Mouse (Mus musculus) ZHBTc4 (cell line): Measurements from ENCODE around the gene Wdr26.

Experiments used
- DNase-seq: peaks from one replicate; pipeline ENCODE4 v3.0.0-alpha.2; 2011; ENCODE audit warnings: low read depth, low spot score

Wdr26 gene

DNA sequence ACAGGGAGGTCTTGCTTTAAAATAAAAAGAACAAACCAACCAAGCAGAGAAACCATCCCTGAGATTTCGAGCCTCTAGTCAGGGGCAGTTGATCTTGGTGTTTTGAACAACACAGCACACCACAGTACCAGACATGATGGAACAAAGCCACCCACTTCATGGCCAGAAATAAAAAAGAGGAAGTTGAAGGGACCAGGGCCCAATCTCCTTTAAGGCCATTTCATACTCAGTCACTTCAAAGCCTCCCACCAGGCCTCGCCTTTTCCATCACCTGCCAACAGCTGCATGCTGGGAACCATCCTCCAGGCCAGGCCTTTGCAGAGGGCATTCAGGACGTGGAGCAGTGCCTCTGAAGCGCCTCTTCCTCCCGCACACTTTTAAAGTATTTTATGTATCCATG is 25.5 kb upstream of the Wdr26 start:
- no peak for DNase-seq

GRCm38 (mm10) chr1:181234326-181235035 is 22.7 kb upstream of the Wdr26 start:
- DNase-seq: peak; percentile 91

DNA sequence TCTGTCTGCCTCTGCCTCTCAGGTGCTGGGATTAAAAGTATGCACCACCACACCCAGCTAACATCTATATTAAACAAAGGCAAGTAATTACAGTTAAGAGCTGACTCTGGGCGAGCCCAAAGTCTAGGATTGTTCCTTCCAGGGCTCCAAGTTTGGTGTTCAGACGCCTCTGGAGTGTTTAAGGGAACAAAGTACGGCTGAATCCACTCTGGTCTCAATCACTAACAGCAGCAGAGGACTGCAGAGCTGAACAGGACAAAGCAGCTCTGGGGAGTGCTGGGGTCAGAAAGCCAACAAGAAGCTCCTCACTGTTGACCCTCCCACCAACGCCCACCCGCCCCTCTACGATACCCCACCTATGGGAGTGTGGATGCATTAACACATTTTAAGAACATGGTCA is 21.9 kb upstream of the Wdr26 start:
- peak; percentile 51 for DNase-seq

DNA sequence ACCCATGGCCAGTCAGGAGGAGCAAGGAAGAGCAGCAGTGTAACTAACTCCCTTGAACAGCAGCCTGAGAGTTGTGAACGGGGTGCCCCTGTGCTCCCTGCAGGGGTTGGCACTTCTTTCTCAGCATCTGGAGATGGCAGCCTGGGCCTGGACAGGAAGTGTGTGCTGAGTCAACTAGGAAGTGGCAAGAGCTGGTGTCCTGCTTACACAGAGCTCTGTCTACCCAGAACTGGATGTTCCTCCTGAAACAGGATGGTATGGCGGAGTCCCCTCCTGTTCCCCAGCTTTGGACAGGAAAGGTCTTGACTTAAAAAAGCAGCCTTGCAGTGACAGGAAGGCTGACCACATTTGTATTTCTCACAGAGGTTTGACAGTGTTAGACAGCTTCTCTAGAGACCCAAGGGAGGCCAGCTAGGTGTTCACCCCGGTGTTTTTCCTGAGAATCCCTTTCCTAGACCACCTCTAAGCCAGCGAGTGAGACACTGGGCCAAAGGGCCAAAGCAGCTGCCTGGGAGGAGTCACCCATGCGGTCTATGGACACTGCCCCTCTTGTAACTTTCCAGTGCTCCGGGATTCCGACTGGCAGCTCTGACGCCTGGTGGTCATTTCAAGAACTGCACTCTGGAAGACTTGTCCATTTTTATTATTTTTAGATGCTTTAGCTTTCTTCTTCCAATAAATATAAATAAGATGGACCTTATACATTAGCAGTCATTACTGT is 20.7 kb upstream of the Wdr26 start:
- peak; percentile 88 for DNase-seq

DNA sequence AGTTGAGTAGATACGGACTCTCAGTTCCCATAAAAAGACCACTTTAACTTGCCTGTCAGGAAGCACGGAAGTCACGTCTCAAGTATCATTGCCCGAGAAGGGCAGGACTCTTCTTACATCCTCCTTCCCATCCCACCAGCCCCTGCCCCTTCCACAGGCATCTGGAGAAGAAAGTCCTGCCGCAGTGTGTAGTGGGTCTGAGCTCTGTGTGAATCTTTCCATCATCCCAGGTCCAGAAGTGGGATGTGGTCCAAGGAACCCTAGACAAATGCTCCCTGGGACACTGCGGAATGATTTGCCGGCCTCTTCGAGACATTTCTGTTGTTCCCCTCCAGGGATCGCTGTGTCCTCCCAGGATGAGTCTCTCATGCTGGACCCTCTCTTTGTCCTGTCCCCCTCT is 20.0 kb upstream of the Wdr26 start:
- DNase-seq: peak; percentile 19

DNA sequence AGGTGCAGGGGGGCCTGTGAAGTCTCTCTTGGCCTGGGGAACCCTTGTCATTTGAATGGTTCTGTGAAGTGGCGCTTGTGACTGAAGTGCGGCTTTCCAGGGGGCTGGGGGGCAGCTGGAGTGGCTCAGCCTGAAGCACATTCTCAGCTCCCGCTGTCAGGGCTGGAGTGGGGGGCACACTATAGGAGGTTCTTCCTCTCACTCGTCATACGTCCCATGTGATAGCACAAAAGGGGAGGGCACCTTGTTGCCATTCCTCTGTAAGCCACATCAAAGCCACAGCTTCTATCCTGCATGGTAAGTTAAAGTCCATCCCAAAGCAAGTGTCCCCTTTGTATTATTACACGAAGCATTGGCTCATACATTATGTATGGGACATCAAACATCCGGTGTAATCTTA is 19.5 kb upstream of the Wdr26 start:
- no peak for DNase-seq

DNA sequence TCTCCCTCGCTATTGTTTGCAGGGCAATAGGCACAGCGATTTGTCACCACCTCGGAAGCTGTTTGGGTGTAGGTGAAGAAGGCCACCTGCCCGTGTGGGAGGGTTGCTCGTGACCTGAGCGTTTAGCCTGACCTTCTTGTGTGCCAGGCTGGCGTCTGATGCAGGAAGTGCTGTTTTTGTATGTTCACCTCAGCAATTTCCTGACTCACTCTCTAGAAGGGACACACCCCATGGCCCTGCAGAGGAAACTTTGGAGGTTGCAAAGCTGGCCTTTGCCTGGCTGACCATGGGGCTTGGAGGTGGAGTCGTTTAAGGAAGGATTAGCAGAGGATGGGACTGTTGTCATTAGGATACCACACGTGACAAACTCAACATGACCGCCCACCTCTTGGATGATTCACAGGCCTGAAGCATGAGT is 18.9 kb upstream of the Wdr26 start:
- peak; percentile 36 for DNase-seq

GRCm38 (mm10) chr1:181229046-181229445 is 17.2 kb upstream of the Wdr26 start:
- no peak for DNase-seq

- DNase-seq: no peak
Observed at GRCm38 (mm10) chr1:181228591-181228990, 16.8 kb upstream of the Wdr26 start.

DNA sequence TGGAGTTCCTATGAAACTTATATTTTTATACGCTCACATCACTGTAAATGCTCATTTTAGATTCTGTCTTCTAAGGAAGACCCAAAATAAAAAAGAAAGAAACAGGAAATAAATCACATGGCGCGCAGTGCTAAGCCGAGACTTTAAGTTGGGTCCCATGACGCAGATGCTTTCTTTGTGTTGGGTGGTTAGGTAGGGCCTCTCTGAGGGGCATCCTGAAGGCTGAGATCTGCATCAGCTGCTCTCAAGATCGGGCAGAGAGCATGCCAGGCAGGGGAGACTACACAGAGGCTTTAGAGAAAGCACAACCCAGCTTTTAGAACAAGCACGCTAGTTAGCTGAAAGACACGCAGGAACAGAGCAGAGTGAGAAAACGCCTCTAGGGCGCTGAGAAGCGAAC is 16.0 kb upstream of the Wdr26 start:
- DNase-seq: no peak

- DNase-seq: no peak
Observed at GRCm38 (mm10) chr1:181226850-181227249, 15.0 kb upstream of the Wdr26 start.

- no peak for DNase-seq
Observed at GRCm38 (mm10) chr1:181225281-181225680, 13.5 kb upstream of the Wdr26 start.

DNA sequence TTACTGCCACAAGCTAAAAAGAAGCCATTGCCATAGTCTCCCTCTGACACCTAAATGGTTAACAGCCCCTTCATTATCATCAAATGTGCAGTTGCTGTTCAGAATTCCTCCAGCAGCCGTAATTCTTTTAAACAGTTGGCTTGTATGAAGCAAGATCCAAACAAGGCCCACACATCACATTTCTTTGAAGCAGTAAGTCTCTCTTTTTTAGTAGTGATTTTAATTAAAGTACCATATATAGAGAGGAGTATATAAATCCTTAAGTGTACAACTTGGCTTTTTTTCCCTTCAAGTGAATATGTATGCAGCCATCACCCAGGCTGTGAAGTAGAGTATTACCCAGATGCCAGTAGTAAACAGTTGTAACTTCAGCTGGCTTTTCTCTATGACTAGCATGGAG is 10.2 kb upstream of the Wdr26 start:
- no peak for DNase-seq

DNA sequence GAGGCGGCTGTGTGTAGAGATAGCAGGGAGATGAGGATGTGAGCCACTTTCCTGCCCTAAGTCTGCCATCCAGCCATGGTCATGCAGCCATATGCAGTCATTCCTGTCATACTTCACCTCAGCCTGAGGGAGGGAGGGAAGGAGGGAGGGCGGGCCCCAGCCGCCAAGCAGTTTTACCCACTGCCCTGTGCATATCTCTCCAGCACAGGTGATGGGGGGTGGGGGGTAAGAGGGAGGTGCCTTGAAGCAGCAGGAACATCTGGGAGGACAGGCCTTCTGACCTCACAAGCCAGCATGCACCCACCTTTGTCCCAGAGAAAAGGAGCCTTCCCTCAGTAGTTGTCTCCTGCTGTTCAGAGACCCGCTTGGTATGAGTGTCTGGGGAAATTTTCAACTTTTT is 4.5 kb upstream of the Wdr26 start:
- DNase-seq: peak; percentile 44

- no peak for DNase-seq
Observed at GRCm38 (mm10) chr1:181214296-181215035, 2.7 kb upstream of the Wdr26 start.

GRCm38 (mm10) chr1:181211403-181211919 is 340 bp downstream of the Wdr26 start:
- peak; percentile 44 for DNase-seq

DNA sequence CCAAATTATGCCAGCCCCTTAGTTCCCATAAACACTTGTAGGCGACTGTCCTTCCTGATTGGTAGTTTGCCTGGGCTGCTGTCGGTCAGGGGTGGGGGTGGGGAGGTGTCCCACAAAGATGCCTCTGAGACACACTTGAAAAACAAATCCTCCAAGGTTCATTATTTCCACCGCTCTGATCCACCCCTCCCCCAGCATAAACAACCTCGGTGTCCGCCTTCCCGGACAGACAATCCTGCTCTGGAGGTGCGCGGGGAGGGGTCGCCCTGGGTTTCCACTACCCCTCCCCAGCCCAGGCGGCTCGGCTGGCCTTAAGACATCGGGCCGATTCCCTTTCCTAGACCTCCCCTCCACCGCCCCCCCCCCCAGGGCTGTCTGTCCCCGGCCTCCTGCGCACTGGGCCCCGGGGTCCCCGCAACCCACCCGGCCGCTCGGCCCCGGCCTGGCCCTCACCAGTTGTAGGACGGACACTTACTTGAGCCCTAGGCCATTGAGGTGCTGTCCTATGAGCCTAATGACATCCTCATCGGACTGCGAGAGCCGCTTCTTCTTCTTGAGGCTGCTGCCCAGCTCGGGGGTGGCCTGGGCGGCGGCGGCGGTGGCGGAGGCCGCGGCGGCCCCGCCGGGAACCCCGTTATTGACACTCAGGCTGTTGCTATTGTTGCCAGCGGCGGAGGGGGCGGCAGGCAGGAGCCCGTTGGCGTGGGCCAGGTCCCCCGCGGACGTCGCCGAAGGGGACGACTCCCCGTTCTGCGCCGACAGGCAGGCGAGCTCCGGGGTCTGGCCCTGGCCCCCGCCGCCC is 999 bp downstream of the Wdr26 start:
- DNase-seq: peak; percentile 57

DNA sequence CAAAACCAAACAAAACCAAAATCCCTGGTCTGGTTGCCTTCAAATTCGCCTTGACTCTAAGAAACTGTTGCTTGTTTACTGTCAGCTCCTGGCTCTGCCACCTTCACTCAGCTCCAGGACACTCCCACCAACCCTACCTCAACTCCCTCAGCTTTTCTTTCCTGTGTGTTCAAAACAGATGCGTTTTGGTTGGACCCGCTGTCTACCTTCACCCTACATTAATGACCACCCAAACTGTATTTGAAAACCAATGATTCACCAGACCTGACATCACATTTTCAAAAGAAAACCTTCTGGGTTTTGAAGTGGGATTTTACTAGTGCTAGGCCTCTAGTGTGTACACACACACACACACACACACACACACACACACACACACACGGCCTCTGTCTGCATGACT is 1.7 kb downstream of the Wdr26 start:
- no peak for DNase-seq

DNA sequence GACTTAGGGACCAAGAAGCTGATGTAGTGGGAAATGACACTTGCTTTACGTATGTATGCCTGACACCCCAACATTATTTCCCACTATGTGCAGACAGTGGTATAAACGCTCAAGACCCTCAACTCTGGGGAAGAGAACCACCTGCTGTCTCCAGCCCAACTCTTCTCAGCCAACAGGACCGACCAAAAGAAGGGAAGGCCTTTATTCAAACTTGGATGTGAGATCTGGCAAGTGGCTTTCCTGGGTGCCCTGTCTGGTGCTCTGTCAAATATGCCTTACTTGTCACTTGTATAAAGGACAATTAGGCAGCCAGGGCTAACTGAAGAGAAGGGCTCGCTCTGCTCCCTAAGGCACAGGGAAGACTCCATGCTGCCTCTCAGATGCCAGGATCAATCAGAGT is 12.4 kb downstream of the Wdr26 start:
- no peak for DNase-seq

DNA sequence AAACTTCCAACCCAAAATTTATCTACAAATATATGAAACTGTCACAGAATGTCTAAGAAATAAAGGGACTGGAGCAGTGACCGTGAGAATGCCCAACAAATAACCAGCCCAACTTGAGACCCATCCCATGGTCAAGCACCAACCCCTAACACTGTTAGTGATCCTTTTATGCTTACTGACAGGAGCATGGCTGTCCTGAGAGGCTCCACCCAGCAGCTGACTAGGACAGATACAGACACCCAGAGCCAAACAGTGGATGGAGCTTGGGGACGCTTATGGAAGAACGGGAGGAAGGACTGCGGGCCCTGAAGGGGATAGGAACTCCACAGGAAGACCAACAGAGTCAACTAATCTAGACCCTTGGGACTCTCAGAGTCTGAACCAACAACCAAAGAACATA is 22.9 kb downstream of the Wdr26 start:
- no peak for DNase-seq

DNA sequence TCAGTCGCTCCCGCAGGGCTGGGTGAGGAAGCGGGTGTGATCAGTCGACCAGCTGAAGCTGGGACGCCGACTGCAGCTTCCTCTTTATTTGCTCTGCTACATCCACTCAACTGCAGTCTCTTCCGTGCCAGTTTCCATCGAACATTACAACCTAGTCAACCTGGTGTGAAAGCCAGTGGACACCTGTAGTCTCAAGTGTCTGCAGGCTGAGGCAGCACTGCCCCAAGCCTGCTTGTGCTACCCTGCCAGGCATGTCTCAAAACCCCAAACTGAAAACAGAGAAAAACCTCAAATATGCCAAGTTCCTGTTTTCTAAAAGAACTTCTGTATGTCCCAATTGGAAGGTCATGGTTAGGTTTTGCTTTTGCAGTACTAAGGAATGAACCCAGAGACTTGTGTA is 41.6 kb downstream of the Wdr26 start:
- no peak for DNase-seq

- no peak for DNase-seq
Observed at GRCm38 (mm10) chr1:181168377-181168776, 43.4 kb downstream of the Wdr26 start.
